Mouse (Mus musculus): ENCODE results near the gene Myh14.

Myh14 gene

DNA sequence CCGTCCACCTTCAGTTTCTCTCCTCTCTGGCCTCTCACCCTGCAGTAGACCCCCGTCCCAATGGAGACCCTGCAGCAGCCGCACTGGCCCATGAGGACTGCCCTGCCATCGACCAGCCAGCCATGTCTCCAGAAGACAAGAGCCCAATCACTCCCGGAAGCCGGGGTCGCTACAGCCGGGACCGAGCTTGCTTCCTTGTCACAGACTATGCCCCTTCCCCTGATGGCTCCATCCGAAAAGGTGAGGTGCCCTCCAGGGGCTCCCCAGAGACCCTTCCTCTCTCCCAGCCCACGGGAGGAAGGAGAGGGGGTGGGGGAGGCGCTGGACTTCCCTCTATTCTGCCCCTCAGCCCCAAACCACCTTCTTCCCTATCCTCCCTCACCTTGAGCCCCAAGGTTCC is 72.3 kb downstream of the Myh14 start:
- no peak for DNase-seq (ENCODE audit: low read depth)

DNA sequence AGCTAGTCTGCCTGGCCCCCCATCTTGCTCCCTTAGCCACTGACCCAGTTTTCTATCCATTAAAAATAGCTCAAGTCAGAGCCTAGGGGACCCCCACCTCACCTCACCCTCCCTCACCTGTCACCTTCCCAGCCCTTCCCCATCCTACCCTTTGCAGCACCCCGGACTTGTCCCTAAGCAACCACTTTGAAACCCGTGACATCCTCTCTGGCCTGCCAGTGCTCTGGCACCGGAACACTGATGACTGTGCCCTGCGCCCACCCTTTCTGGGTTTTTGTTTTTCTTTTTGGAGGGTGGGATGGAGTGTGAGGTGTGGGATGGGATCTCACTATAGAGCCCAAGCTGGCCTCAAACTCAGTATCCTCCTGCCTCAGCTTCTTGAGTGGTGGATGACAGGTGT is 73.0 kb downstream of the Myh14 start:
- DNase-seq (ENCODE audit: low read depth), result no peak

DNA sequence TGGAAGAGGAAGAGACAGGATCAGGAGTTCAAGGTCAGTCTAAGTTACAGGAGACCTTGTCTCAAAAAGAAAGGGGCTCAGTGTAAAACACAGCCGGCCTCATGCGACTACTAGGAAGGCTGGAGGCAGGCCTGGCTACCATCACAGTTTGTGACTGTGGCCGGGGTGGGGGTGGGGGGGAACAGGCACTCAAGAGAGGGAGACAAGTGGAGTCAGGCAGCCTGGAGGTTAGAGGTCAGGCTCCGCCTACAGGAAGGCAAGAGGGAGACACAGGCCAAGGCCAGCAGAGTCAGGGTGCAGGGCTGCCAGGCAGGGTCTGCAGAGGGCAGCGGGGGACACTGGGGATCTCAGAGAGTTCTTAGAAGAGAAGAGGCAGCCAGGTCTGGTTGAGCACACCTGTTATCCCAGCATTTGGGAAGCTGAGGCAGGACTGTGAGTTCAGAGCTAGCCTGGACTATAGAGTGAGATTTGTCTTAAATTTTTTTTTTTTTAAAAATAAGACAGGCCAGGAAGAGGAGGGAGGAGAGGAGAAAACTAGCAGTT is 73.6 kb downstream of the Myh14 start:
- DNase-seq (ENCODE audit: low read depth), result no peak

DNA sequence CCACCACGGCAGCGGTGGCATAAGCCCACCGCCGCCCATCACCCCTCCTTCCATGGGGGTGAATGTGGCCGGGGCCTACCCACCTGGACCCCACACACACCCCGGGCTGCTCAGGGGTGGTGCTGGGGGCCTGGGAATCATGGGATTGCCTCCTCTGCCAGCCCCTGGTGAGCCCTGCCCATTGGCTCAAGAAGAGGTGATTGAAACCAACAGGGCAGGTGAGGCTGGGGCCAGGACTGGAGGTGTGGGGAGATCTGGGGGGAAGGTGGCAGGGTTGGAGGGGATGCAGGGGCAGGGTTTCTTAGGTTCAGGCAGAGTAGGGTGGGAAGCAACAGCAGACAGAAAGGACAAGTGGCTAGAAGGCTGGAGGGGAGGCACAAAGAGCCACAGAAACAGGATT is 74.6 kb downstream of the Myh14 start:
- no peak for DNase-seq (ENCODE audit: low read depth)

DNA sequence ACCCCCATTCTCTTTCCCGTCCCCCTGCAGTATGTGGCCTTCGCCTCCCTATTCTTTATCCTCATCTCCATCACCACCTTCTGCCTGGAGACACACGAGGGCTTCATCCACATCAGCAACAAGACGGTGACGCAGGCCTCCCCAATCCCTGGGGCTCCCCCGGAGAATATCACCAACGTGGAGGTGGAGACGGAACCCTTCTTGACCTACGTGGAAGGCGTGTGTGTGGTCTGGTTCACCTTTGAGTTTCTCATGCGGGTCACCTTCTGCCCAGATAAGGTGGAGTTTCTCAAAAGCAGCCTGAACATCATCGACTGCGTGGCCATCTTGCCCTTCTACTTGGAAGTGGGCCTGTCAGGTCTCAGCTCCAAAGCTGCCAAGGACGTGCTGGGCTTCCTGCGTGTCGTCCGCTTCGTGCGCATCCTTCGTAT is 75.5 kb downstream of the Myh14 start:
- DNase-seq (ENCODE audit: low read depth), result no peak

DNA sequence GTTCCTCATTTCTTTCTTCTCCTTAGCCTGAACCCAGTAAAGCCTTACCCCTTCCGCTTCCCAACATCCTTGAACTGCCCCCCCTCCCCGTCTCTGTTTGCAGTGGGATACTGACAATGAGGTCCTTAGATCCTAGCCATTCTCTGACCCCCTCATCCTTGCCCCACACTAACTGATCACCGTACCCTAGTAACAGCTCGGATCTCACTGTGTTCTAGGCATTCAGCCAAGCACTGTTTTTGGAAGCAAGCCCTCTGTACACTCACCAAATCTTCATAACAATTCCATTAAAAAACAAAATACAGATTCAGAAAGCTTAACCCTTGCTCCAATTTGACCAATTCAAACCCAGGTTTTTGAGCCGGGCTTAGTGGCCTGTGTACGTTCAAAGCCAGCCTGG is 76.4 kb downstream of the Myh14 start:
- no peak for DNase-seq (ENCODE audit: low read depth)

DNA sequence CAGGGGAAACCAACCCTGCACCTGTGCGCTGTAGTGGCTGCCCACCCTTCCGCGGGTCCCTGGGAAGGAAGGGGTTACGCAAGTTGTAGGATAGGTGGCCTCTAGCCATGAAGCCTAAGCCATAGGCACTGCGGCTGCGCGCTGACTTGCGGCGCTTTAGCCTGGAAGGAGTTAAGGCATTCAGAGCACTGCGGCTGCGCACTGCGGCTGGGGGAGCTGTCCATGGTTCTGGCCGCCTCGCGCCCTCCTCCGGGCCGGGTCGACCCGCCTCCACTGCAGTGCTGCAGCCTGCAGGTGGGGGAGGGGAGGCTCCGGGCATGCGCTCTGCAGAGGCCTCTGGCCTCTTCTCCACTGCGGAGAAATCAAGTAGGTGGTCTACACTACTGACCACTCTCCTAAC is 76.9 kb downstream of the Myh14 start:
- DNase-seq (ENCODE audit: low read depth), result no peak

DNA sequence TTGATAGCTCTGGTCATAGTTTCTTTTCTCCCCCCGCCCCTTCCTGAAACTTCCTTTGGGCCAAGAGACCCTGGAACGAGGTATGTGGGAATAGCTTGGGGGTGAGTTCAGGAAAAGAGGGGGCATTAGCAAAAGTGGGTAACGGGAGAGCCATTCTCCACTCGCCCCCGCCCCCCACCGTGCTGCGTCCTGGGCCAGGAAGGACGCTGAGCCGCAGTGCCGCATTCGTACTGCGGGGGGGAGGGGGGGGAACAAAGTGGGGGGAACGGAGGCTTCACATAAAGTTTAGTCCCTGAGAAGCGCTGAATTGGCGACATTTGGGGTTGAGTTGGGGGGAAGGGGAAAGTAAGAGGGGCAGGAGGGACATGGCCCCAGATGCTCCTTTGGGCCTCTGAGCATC is 77.6 kb downstream of the Myh14 start:
- DNase-seq (ENCODE audit: low read depth), result no peak

DNA sequence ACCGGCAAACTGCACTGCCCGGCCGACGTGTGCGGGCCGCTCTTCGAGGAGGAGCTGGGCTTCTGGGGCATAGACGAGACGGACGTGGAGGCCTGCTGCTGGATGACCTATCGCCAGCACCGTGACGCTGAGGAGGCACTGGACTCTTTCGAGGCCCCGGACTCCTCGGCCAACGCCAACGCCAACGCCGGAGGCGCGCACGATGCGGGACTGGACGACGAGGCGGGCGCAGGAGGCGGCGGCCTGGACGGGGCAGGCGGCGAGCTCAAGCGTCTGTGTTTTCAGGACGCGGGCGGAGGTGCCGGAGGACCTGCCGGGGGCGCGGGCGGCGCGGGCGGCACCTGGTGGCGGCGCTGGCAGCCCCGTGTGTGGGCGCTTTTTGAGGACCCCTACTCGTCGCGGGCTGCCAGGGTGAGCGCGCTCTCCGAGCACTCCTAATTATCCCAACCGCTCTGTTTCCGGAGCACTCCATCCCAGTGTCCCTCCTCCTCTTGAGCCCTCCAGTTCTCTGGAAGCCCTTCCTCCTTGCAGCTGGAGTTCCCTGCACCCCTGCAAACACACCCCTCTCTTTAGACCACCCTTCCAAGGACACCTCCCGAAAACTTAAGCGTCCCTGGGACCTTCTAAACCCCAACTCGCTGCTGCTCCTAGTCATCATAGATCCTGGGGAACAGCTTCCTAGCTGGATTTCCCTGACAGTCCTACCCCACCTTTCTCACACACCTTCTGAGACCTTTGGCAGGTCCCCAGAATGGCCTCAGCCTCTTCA is 79.1 kb downstream of the Myh14 start:
- no peak for DNase-seq (ENCODE audit: low read depth)

DNA sequence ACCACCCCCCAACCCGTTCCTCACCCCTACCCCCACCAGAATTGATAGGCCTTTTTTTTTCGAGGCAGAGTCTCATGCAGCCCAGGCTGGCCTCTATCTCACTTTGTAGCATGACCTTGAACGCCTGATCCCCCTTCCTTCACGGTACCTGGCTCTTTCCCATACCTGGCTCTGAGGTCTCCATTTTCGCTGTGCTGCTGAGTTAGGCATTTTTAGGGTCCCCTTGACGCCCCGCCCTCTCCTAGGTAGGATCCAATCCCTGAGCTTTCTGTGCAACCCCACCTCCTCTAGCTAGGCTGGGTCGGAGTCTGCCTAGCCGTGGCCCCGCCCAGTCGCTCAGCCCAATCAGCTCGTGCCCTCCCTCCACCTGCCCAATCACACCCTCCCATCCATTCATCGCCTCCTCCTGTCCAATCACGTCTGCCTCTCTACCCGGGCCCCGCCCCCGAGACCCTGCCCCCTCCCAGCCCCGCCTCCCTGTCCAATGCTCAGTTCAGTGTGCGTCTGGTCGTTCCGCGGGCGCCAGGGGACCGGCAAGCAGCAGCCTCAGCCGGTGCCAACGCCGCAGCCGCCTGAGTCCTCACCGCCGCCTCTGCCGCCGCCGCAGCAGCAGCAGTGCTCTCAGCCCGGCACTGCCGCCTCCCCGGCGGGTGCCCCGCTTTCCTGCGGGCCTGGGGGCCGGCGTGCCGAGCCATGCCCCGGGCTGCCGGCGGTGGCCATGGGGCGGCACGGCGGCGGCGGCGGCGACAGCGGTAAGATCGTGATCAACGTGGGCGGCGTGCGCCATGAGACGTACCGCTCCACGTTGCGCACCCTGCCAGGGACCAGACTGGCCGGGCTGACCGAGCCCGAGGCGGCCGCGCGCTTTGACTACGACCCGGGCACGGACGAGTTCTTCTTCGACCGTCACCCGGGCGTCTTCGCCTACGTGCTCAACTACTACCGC is 80.0 kb downstream of the Myh14 start, which contains the start of gene Kcnc3:
Gene Kcnc3 (plus strand): TSS at position 263 of the 946 bp plus-strand sequence.
- peak; percentile 51 for DNase-seq (ENCODE audit: low read depth)

DNA sequence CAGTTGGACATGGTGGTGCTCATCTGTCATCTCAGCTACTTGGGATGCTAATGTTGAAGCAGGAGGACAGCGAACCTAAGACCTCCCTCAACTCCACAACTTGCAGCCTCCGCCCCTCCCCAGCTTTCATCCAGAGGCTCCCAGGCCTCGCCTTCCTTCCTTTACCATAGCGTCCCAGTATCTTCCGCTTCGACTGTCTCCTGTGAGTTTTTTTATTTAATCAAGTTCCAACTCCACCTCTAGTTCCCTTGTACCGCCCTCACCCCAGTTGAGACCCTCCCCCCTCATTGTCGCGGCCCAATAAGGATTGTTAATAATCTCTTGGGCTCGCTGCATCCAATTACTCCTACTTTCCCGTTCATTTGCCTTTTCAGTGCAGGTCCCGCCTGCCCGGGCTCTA is 80.7 kb downstream of the Myh14 start:
- DNase-seq (ENCODE audit: low read depth), result no peak

DNA sequence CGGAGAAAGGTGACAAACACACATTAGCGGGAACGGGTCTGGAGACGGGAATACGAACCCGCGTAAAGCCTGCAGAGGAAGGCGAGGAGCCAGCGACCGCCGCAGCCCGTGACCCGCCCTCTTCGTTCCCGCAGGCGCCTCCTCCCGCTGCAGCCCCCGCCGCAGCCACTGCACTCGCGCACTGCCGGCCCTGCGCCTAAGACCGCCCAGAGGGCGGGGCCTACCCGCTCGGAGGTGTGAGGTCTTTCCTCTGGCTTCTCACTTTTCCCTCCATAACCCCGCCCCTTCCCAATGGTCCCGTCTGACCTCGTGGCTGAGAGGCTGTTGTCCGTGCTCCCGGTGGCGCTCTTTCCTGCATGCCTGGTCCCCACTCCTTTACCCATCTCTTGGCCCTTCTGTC is 81.5 kb downstream of the Myh14 start:
- no peak for DNase-seq (ENCODE audit: low read depth)

DNA sequence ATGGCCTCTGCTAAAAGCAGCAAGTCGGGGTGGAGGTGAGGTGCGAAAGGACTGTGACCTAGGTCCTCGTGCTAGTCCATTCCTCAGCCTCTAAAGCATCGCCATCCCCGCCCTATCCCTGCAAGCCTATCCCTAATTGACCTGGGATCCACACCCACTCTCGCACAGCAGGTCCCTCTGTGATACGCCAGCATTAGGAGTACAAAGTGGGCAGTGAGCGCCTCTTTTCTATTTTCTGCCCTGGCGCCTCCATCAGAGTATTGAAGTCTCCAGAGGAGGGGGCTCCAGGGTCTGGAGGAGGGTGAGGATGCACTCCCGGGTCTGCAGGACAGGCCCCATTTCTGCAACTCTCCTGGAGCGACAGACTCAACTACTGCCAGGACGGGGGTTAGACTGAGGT is 82.3 kb downstream of the Myh14 start:
- DNase-seq (ENCODE audit: low read depth), result no peak

DNA sequence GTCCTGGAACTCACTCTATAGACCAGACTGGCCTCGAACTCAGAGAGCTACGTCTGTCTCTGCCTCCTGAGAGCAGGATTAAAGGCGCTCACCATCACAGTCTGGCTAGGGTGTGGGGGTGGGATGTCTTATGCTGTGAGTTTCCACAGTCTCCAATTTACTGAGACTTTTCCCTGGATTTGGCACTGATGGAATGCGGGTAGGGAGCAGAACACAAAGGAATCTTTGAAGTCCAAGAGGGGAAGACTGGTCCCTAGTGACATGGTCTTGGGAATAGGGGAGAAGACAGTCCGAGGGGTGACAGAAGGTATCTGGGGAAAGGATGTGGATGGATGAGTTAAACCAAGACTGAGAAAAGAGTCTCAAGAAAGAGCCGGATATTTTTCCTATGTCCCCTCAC is 83.0 kb downstream of the Myh14 start:
- no peak for DNase-seq (ENCODE audit: low read depth)

DNA sequence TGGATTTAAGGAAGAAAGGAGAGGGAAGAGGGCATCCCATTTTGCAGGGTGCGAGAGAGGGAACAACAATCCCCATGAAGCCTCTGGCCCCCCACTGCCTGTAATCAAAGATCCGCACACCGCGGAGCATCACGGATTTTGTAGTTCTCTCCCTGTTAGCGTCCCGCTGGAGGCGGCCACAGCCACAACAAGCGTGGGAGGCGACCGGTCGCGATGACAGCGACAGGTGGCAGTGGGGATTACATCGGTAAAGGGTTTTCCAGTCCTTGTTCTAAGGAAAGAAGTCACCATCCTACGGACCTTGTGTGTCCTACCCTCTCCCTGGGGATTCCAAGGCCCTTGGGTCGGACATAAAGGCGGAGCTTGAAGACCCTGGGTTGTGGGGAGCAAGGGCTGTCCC is 83.7 kb downstream of the Myh14 start:
- DNase-seq (ENCODE audit: low read depth), result no peak

DNA sequence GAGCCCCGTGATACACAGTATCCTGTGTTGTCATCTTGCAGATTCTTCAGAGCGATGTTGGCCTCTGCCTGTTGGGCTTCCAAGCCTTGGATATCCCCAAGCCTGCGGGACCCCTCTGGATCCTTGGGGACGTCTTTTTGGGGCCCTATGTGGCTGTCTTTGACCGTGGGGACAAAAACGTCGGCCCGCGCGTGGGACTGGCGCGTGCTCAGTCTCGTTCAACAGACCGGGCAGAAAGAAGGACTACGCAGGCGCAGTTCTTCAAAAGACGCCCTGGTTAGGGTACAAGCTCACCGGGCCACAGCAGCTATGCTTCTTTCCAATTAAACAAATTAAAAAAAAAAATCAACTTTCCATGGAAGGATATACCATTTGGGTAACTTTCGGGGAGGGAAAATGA is 84.1 kb downstream of the Myh14 start:
- DNase-seq (ENCODE audit: low read depth), result no peak

DNA sequence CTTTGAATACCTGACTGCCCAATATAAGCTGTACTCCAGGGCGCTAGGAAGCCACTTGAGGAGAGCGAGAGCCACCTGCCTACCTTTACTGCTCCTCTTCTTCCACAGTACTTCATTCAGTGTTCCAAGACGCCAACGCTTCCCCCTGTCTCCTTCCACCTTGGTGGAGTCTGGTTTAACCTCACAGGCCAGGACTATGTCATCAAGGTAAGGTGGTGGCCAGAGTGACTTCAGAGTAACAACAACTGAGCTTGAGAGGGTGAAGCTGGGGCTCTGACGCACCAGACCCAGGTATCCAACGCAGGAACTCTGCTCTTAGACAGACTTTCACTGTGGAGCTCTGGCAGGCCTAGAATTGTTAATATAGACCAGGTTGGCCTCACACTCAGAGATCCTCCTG is 85.0 kb downstream of the Myh14 start:
- DNase-seq (ENCODE audit: low read depth), result no peak

DNA sequence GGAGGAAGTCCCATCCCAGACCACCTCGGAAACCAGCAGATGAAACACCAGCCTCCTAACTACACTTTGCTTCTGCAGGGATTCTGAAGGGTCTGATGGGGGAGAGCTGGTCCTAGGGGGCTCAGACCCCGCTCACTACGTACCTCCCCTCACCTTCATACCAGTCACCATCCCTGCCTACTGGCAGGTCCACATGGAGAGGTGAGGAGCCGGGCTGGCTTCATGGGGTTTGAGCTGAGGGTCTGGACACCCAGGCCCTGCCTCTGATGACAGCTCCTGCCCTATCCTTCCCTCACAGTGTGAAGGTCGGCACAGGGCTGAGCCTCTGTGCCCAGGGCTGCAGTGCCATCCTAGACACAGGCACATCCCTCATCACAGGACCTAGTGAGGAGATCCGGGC is 85.7 kb downstream of the Myh14 start:
- no peak for DNase-seq (ENCODE audit: low read depth)

DNA sequence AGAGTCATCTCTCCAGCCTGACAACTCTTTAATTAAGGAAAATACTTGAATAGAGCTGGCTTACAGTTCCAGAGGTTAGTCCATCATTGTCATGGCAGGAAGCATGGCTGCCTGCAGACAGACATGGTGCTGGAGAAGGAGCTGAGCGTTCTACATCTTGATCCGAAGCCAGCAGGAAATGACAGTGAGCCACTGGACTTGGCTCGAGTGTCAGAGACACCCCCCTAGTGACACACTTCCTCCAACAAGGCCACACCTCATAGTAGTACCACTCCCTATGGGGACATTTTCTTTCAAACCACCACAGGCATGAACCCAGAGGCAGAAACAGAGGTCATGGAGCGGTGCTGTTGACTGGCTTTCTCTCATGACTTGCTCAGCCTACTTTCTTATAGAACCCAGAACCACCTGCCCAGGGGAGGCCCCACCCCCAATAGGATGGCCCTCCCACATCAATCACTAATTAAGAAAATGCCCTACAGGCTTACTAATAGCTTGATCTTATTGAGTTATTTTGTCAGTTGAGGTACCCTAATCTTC is 86.3 kb downstream of the Myh14 start:
- DNase-seq (ENCODE audit: low read depth), result no peak

DNA sequence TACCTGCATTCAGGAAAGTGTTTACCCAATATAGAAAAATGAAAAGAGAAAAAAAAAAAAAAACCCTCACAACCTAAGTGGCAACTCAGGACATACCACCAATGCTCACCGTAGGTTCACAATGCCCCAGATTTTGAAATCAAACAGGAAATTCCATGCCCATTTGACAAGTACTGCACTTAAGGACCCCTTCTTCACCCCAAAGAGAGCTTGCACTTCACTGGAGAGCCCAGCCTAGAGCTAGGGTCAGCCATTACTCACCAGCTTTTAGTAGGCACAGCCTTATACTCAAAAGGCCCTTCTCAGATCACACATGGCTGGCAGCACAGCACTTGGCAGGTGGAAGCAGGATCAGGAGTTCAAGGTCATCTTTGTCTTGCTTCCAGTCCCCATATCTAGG is 87.5 kb downstream of the Myh14 start:
- no peak for DNase-seq (ENCODE audit: low read depth)

DNA sequence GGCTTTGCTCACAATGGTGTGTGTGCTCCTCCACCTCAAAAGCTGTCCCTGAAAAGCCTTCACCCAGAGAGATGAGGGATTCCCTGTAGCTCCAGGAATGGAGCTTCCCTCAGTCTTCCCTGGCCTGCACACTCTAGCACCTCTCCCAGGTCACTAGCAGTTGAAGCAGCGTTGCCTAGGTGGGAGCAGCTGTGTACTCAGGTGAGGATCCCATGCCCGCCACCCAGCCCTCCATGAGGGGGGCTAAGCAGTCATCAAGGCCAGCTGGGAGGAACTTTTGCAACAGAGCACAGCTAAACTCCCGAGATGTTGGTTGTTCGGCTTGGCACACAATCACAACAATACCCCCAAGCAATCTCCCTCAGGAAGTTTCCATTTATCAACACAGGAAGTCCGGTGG is 87.9 kb downstream of the Myh14 start:
- no peak for DNase-seq (ENCODE audit: low read depth)

DNA sequence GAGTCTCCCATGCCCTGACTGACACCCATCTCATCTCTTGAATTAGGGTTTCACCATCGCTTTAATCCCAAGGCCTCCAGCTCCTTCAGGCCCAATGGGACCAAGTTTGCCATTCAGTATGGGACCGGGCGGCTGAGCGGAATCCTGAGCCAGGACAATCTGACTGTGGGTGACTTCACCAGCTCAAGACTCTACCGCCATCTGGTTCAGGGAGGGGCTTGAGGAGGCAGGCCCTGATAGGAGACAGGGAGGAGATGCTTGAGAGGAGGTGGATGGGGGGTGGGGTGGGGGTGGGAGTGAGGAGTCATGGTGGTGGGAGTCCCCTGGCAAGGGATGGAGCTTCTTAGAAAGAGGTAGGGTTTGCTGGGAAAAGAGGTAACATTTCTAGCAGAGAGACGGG is 89.0 kb downstream of the Myh14 start:
- DNase-seq (ENCODE audit: low read depth), result no peak

Data from fibroblast of lung, adult 2 months (primary cell).